Mouse (Mus musculus) lung, embryonic 16.5 days (tissue): ENCODE data around the gene Tex47. TPM values are rescaled to one million over a fixed set of nuclear protein-coding genes. Genes with fewer than 3 reads are reported as not detected.

Source experiments
- polyA plus RNA-seq: library from polyadenylated mRNA; unstranded; fragments of >200 nt; fragmentation: Nextera tagmentation; extraction: Ambion mirVana; gene quantifications from 2 replicates; pipeline ENCODE4 v1.2.1, GENCODE M21; 2015

Tex47 gene
- polyA plus RNA-seq, 1 experiment from 2014 or later: 0.45 TPM

Other genes with a start within 250 kb of the Tex47 start
- gene Zfp804b, start 40.6 kb downstream of the Tex47 start, polyA plus RNA-seq: 0.85 and 1.2 TPM in 2 replicates